ENCODE assay signal across 7 mouse cellular contexts in genomic region chr11:94521219-94521843, GRCm38 (mm10). TPM values are rescaled to one million over a fixed set of nuclear protein-coding genes. Genes with fewer than 3 reads are reported as not detected.
DNase-seq lines count a peak whose midpoint lies in the region; ATAC-seq and TF ChIP-seq lines count a peak whose summit lies in the region.

Gene Mycbpap, minus strand, starts transcription at chr11:94521742.

- no peaks in the 10 kb centered on the region for H3K27me3 ChIP-seq in cerebellum, adult 2 months (ENCODE audit: control insufficient read depth, insufficient read depth, low read length)
- no peaks in the 10 kb centered on the region for H3K27me3 ChIP-seq in hindbrain, postnatal 0 days (ENCODE audit: insufficient read depth, low read length)

- TF ChIP-seq CTCF in cerebellum, adult 2 months (IDR thresholded peaks at IDR 0.05; ENCODE audit: borderline replicate concordance, insufficient read depth, low read depth, low read length): peak; percentile 5; the same call in 1 of the 2 replicates
- peak; percentile 35 for TF ChIP-seq CTCF in hindbrain, postnatal 0 days (IDR thresholded peaks at IDR 0.05; ENCODE audit: low read depth)

- peak within 1 kb of the TSS; percentile 92 for H3K4me2 ChIP-seq in hindbrain, postnatal 0 days (ENCODE audit: low read depth, low read length)

- no peaks in the 10 kb centered on the region for H3K36me3 ChIP-seq in hindbrain, postnatal 0 days (ENCODE audit: insufficient read depth, low read length)

- H3K4me1 ChIP-seq in cerebellum, adult 2 months (ENCODE audit: control insufficient read depth, insufficient read depth, low read length): 0 out of 2 replicates have a peak, but pooled peaks cover 3% of the 10 kb centered on the region
- peaks cover 3% of the 10 kb centered on the region; the same call in 1 of the 2 replicates for H3K4me1 ChIP-seq in hindbrain, postnatal 0 days (ENCODE audit: insufficient read depth, low read length)

- peak; percentile 20; the same call in 1 of the 2 replicates for TF ChIP-seq POLR2A in cerebellum, adult 2 months (IDR thresholded peaks at IDR 0.05; ENCODE audit: borderline replicate concordance, insufficient read depth, low read length)

- WGBS in cerebellum, adult 2 months: 2% methylated on average over 42 of the region's 42 CpGs
- WGBS in hindbrain, postnatal 0 days: under 1% methylated on average over 42 of the region's 42 CpGs

- peak within 1 kb of the TSS; percentile 56 for H3K9ac ChIP-seq in hindbrain, postnatal 0 days (replicated peaks; ENCODE audit: low read length)

- no peak within 1 kb of the TSS for H3K27ac ChIP-seq in cerebellum, adult 2 months (ENCODE audit: insufficient read depth, low read length)
- peak within 1 kb of the TSS; percentile 60; the same call in 1 of the 2 replicates for H3K27ac ChIP-seq in hindbrain, postnatal 0 days

- peak; percentile 77 to 94 for DNase-seq in adrenal gland, adult (ENCODE audit: inconsistent age in 2 of 2, low spot score in 1 of 2)
- DNase-seq in cerebellum, adult 2 months: peak; percentile 79 to 87
- peak; percentile 78 for DNase-seq in forelimb bud, embryonic 11.5 days (ENCODE audit: low read depth, low spot score)
- peak; percentile 77 for DNase-seq in hindbrain, postnatal 0 days (ENCODE audit: low spot score)
- peak; percentile 68 to 75 for DNase-seq in left cerebral cortex, postnatal 36 days (ENCODE audit: low spot score in 2 of 2)
- DNase-seq in right cerebral cortex, postnatal 14 days: peak; percentile 49

- H3K9me3 ChIP-seq in hindbrain, postnatal 0 days (ENCODE audit: low read length): no peaks in the 10 kb centered on the region

- ATAC-seq in hindbrain, postnatal 0 days: peak; percentile 77
- ATAC-seq in megakaryocyte progenitor cell, adult 5-6 weeks (replicated peaks; ENCODE audit: poor library complexity): peak; percentile 82

- H3K4me3 ChIP-seq in cerebellum, adult 2 months (replicated peaks; ENCODE audit: insufficient read depth, low read depth, low read length): peak within 1 kb of the TSS; percentile 80
- H3K4me3 ChIP-seq in hindbrain, postnatal 0 days (ENCODE audit: low read length): peak within 1 kb of the TSS; percentile 49

- intact Hi-C loops in left cerebral cortex, postnatal 36 days (cut with DNase I): no loop called here

RNA-seq across cellular contexts. Expression of gene Mycbpap, which starts in this region (rescaled TPM):
- polyA plus RNA-seq in cerebellum, adult 2 months (2012; rRNA removed): 3.6 and 4.9 TPM in 2 replicates
- 2.3 and 4.8 TPM in 2 replicates for total RNA-seq in hindbrain, postnatal 0 days (2014; rRNA removed)
- polyA plus RNA-seq in hindbrain, postnatal 0 days (2015; fragmentation: Nextera tagmentation; extraction: Ambion mirVana): 1.1 and 1.5 TPM in 2 replicates
- 1 to 10 TPM; 5.5 to 7.7 TPM for total RNA-seq in left cerebral cortex, postnatal 36 days (2021)
- total RNA-seq in megakaryocyte progenitor cell, adult 5-6 weeks (2015): not detected in 2 replicates
- total RNA-seq in megakaryocyte progenitor cell, adult 5-6 weeks (2017): 0.20 and 2.5 TPM in 2 replicates
